Mouse (Mus musculus) heart, adult 2 months (tissue): ENCODE measurements at regions not wholly inside any gene's neighbourhood (a gene's known extent, or its start where the extent isn't known, plus 50 kb on each side); places are given as distances from the start of the nearest gene placed in this dataset.

ENCODE experiments used
- CTCF ChIP-seq: fragments of 200-600 bp; IDR thresholded peaks from 2 replicates; pipeline ENCODE4 v1.8.1; 2022; ENCODE audit warnings: antibody characterized with exemption, mild to moderate bottlenecking, moderate library complexity
- POLR2A ChIP-seq: fragments of 200-500 bp; IDR thresholded peaks from 2 replicates; pipeline ENCODE4 v1.6.1; 2011; ENCODE audit warnings: mild to moderate bottlenecking, low read depth, low read length, control low read depth; ENCODE audit not compliant: insufficient read depth

GRCm38 (mm10) chr4:31642593-31643290, 321.2 kb upstream of the Map3k7 start:
- TF ChIP-seq POLR2A (no peak), CTCF (no peak)
